ENCODE assay signal across 8 mouse cellular contexts in genomic region chr7:98119179-98119960, GRCm38 (mm10). TPM values are rescaled to one million over a fixed set of nuclear protein-coding genes. Genes with fewer than 3 reads are reported as not detected.
A peak's percentile ranks its signal among the peaks of the same experiment; 100 is the strongest.
DNase-seq lines count a peak whose midpoint lies in the region; ATAC-seq lines count a peak whose summit lies in the region.

Gene Myo7a, minus strand, starts transcription at chr7:98119524.

- no peaks in the 10 kb centered on the region for H3K36me3 ChIP-seq in midbrain, embryonic 15.5 days (replicated peaks)

- H3K4me3 ChIP-seq in midbrain, embryonic 15.5 days, result peak within 1 kb of the TSS; percentile 12

- no peak within 1 kb of the TSS for H3K9ac ChIP-seq in midbrain, embryonic 15.5 days

- no peak within 1 kb of the TSS for H3K27ac ChIP-seq in midbrain, embryonic 15.5 days

- H3K27me3 ChIP-seq in midbrain, embryonic 15.5 days (replicated peaks), result no peaks in the 10 kb centered on the region

- no peaks in the 10 kb centered on the region for H3K9me3 ChIP-seq in midbrain, embryonic 15.5 days

- peak; percentile 68 for DNase-seq in ovary, adult 18-20 months (ENCODE audit: low spot score)
- DNase-seq in ovary, postnatal 14 days (ENCODE audit: low spot score), result no peak
- DNase-seq in embryo, embryonic 10 days (ENCODE audit: low spot score), result peak; percentile 64
- peak; percentile 25 to 33 for DNase-seq in heart, postnatal 10 days
- no peak for DNase-seq in layer of hippocampus, postnatal 14 days (ENCODE audit: low spot score in 2 of 2)

- 0 out of 2 replicates have a peak, but pooled peaks have one; percentile 19 for ATAC-seq in midbrain, embryonic 15.5 days (replicated peaks)
- no peak for ATAC-seq in CD4-positive, CD25-positive, alpha-beta regulatory T cell, adult 4 months
- ATAC-seq in megakaryocyte-erythroid progenitor cell, adult 5-6 weeks (replicated peaks; ENCODE audit: low FRiP score, low TSS enrichment, poor library complexity, severe bottlenecking), result no peak

- WGBS in midbrain, embryonic 15.5 days, result 33% methylated on average over 9 of the region's 9 CpGs

- H3K4me1 ChIP-seq in midbrain, embryonic 15.5 days, result peaks cover 4% of the 10 kb centered on the region; the same call in 1 of the 2 replicates

- intact Hi-C loops in heart, postnatal 10 days (cut with DNase I), result no loop called here

- H3K4me2 ChIP-seq in midbrain, embryonic 15.5 days, result peak within 1 kb of the TSS; percentile 44

RNA-seq across cellular contexts. Expression of gene Myo7a, which starts in this region (rescaled TPM):
- 1 to 10 TPM; 4.2 to 4.6 TPM for total RNA-seq in heart, postnatal 10 days (2021)
- 10 to 100 TPM; 13.5 to 14.4 TPM for total RNA-seq in layer of hippocampus, postnatal 14 days (2021)
- polyA plus RNA-seq in midbrain, embryonic 15.5 days (2015; fragmentation: Nextera tagmentation; extraction: Ambion mirVana), result 20.6 and 23.8 TPM in 2 replicates
- 1 to 10 TPM; 1.0 to 3.1 TPM for polyA plus RNA-seq in CD4-positive, CD25-positive, alpha-beta regulatory T cell, adult 4 months (2017; shearing (Covaris generic))
- total RNA-seq in megakaryocyte-erythroid progenitor cell, adult 5-6 weeks (2014; fragmentation: Nextera tagmentation), result 2.3 and 6.1 TPM in 2 replicates
- 1.9 and 10.8 TPM in 2 replicates for total RNA-seq in megakaryocyte-erythroid progenitor cell, adult 5-6 weeks (2017)

Comparison
In these comparisons a context has a peak if more than half of its experiments do, and no peak if none do; other contexts are left out.
1. DNase-seq: peak in ovary, adult 18-20 months (single experiment), embryo, embryonic 10 days (single experiment) and heart, postnatal 10 days (2 of 2); none in ovary, postnatal 14 days (single experiment) and layer of hippocampus, postnatal 14 days (0 of 2).